Mouse (Mus musculus): Measurements from ENCODE around the gene Myh7. TPM values are rescaled to one million over a fixed set of nuclear protein-coding genes. Genes with fewer than 3 reads are reported as not detected.

Gene Myh7
- polyA plus RNA-seq, 1 experiment = not detected

DNA sequence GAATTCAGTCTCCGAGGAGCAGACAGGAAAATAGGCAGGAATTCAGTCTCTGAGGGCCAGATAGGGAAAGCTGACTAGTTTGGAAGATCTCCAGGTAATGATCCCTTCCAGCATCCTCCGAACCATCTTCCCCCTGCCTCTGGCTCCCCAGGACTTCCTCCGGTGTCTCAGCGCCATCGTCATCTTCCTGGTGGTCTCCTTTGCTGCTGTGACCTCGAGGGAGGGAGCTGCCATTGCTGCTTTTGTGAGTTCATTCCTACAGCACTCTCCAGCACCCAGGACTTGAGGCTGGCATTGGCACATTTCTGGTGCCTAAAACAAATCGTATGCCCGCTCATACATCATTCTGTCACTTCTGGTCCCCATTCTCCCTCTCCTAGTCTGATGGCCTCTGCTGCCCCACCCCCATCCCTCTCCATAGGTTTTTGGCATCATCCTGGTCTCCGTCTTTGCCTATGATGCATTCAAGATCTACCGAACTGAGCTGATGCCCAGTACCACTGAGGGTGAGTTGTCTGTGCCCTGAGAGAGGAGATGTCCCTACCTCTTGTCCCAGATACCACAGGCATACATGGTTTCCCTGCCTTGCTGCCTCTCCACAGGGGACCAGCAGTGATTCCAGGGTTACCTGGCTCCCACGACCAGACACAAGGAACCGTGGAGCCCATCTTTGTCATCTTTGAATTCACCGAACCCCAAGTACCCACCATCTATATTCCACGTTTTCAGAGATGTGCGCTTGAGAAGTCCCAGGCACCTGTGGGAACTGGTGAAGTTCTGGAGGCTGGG, 55.8 kb downstream of the Myh7 start:
- Histone ChIP-seq H3K27ac (ENCODE audit: insufficient read depth, low read depth, low read length) (no peak overlapping the region), H3K4me3 (ENCODE audit: insufficient read depth, low read length) (no peak overlapping the region), H3K4me1 (ENCODE audit: control insufficient read depth, insufficient read depth, low read length) (no peaks in the 10 kb centered on the region)
- TF ChIP-seq CTCF (IDR thresholded peaks at IDR 0.05; ENCODE audit: low read depth, low read length) (no peak), POLR2A (IDR thresholded peaks at IDR 0.05; ENCODE audit: borderline replicate concordance, low read depth, low read length) (no peak)

DNA sequence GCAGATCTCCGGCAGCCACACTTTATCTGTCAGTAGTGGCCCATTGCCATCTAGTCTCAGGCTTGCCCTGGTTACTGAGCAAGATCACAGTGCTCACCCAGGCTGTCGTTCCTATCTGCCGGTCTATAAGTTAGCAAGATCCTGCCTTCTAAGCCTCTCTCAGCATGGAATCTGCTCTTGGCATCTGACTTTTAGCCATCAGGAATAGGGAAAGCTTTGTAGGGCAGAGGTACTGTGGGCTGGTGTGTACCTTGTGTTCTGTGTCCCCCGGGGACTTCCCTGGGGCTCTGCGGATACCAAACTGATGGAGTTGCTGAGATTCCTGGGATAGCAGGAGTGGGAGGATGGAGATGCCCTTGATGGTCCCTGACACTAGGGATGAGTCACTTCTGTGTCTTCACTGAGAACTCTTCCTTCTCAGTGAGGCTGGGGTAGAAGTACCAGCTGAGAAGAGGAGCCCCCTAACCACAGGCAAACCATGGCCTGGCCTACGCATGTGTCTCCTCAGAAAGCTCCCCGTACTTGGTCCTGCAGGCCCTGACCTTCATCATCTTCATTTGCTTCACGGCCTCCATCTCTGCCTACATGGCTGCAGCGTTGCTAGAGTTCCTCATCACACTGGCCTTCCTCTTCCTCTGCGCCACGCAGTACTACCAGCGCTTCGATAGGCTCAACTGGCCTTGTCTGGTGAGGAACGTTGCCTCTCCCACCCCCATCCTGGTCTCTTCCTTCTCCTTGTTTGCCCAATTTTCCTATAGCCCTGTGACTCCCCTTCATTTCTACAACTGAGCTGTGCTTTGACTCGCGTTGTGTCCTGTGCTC, 56.9 kb downstream of the Myh7 start:
- Histone ChIP-seq H3K27ac (ENCODE audit: insufficient read depth, low read depth, low read length) (no peak overlapping the region), H3K4me1 (ENCODE audit: control insufficient read depth, insufficient read depth, low read length) (no peaks in the 10 kb centered on the region), H3K4me3 (ENCODE audit: insufficient read depth, low read length) (no peak overlapping the region)
- TF ChIP-seq CTCF (IDR thresholded peaks at IDR 0.05; ENCODE audit: low read depth, low read length) (no peak), POLR2A (IDR thresholded peaks at IDR 0.05; ENCODE audit: borderline replicate concordance, low read depth, low read length) (no peak)

DNA sequence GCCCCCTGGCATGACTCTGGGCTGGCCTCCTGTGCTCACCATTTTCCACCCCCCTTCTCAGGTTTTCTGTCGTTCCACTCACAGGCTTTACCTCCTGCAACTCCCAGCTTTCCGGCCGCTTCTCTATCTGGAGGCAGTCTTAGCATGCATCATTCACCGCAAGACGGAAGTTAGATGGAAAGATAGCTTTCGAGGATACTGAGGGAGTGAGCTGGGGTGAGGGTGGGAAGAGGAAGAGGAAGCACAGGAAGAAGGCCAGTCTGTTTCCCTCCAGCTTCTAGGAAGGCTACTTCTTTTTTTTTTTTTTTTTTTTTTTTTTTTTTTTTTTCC, 57.6 kb downstream of the Myh7 start:
- no peak for TF ChIP-seq POLR2A (IDR thresholded peaks at IDR 0.05; ENCODE audit: borderline replicate concordance, low read depth, low read length)
- no peak for TF ChIP-seq CTCF (IDR thresholded peaks at IDR 0.05; ENCODE audit: low read depth, low read length)
- no peak overlapping the region for H3K4me3 ChIP-seq (ENCODE audit: insufficient read depth, low read length)
- H3K4me1 ChIP-seq (ENCODE audit: control insufficient read depth, insufficient read depth, low read length) = no peaks in the 10 kb centered on the region
- H3K27ac ChIP-seq (ENCODE audit: insufficient read depth, low read depth, low read length) = no peak overlapping the region

DNA sequence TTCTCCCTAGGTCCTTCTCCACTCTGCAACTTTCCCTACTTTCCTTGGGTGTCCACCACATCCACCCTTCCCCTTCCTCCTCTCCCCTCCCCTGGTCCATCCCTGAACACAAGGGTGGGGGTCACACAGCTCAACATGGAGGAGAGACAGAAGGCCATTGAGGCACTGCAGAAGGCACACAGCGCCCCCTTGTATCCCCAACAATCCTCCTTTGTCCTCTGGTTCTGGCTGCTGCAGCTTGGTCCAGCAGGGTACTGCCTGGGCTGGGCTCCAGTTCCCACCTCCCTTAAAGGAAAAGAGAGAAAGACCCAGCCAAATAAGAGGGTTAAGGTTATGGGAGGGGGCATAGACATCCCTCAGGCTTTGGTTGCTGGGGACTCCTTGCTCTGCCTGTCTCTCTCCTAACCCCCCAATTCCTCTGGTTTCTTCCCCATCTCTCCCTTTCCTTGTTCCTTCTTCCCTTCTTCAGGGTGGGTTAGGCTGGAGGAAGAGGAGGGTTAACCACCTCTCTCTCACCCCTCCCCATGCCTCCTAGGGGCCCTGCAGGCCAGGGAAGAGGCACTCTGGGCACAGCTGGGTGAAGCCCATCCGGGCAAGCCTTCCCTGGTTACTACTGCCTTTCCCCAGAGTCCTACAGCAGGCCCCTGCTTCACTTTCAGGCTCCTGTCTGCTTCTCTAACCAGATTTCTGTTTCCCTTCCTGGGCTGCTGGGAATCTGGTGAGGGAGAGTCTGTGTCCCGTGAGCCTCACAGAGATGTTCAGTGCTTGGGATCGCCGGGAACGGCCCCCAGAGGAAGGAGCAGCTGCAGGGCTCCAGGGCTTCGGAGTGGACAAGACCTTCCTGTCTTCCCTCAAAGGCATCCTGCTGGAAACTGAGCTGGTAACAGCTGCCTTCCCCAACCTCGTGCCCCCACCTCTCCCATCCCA, 58.3 kb downstream of the Myh7 start, which contains the start of gene Cmtm5:
TSS of gene Cmtm5 (plus strand) at position 358 of the 927 bp plus-strand sequence.
- H3K27ac ChIP-seq (ENCODE audit: insufficient read depth, low read depth, low read length) = no peak within 1 kb of the TSS
- no peak within 1 kb of the TSS for H3K4me3 ChIP-seq (ENCODE audit: insufficient read depth, low read length)
- H3K4me1 ChIP-seq (ENCODE audit: control insufficient read depth, insufficient read depth, low read length) = no peaks in the 10 kb centered on the region
- no peak for TF ChIP-seq POLR2A (IDR thresholded peaks at IDR 0.05; ENCODE audit: borderline replicate concordance, low read depth, low read length)
- no peak for TF ChIP-seq CTCF (IDR thresholded peaks at IDR 0.05; ENCODE audit: low read depth, low read length)

DNA sequence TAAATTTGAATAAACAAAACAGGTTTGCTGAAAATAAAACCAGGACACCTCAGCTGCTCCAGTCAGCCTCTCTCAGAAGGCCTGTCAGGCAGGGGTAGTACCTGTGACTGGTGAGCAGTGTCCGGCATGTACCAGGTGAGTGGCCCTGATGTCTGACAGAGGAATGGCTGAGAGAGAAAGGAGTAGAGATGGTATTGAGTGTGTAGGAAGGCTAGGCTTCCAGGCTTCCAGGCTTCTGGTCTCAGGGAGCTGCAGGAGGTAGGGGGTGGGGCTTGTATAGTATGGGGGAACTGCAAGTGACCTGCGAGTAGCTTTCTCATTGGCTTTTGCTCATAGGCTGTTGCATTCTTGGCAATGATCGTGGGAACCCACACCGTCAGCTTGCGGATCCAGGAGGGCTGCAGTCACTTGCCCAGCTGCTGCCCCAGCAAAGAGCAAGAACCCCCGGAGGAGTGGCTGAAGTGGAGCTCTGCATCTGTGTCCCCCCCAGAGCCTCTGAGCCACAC, 61.7 kb downstream of the Myh7 start, which contains the start of gene Il25:
TSS of gene Il25 (plus strand) at position 51 of the 506 bp plus-strand sequence.
- Histone ChIP-seq H3K4me3 (ENCODE audit: insufficient read depth, low read length) (no peak within 1 kb of the TSS), H3K4me1 (ENCODE audit: control insufficient read depth, insufficient read depth, low read length) (no peaks in the 10 kb centered on the region), H3K27ac (ENCODE audit: insufficient read depth, low read depth, low read length) (no peak within 1 kb of the TSS)
- no peak for TF ChIP-seq CTCF (IDR thresholded peaks at IDR 0.05; ENCODE audit: low read depth, low read length)
- TF ChIP-seq POLR2A (IDR thresholded peaks at IDR 0.05; ENCODE audit: borderline replicate concordance, low read depth, low read length) = no peak

DNA sequence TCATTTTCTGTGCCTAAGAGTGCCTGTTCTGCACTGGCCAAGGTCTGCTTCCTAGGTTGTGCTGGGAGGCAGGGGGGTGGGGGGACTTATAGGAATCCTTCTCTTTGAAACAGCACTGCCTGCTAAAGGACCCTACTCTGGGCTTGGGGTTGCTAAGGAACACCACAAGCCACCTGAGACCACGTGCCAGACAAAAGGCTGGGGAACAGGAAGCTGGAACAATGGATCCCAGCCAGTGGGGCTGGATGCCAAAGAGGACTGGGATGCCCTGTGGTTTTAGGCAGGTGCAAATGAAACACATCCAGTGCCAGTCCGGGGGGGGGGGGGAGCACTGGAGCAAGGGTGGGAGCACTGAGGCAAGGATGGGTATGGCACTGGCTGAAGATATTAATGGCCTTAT, 64.0 kb downstream of the Myh7 start:
- Histone ChIP-seq H3K4me3 (ENCODE audit: insufficient read depth, low read length) (no peak overlapping the region), H3K4me1 (ENCODE audit: control insufficient read depth, insufficient read depth, low read length) (no peaks in the 10 kb centered on the region), H3K27ac (ENCODE audit: insufficient read depth, low read depth, low read length) (no peak overlapping the region)
- TF ChIP-seq CTCF (IDR thresholded peaks at IDR 0.05; ENCODE audit: low read depth, low read length) (no peak), POLR2A (IDR thresholded peaks at IDR 0.05; ENCODE audit: borderline replicate concordance, low read depth, low read length) (no peak)

DNA sequence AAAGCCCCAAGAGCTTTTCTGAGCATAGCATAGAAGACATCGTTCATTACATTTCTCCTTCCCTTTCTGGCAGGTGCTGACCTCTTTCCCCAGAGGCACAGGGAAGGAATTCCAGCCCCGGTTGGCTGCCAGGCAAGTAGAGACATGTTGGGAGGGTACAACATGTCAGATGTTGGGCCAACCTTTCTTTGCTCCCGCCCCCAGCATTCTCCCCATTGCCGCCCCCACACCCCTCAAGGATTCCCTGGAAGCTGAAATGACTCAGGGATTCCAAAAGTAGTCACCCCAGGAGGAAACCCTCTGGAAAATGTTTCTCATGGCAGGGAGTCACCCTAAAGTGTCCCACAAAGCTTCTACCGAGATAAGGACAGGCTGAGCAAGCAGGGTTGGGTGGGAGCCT, 64.6 kb downstream of the Myh7 start:
- Histone ChIP-seq H3K4me1 (ENCODE audit: control insufficient read depth, insufficient read depth, low read length) (no peaks in the 10 kb centered on the region), H3K27ac (ENCODE audit: insufficient read depth, low read depth, low read length) (no peak overlapping the region), H3K4me3 (ENCODE audit: insufficient read depth, low read length) (no peak overlapping the region)
- TF ChIP-seq CTCF (IDR thresholded peaks at IDR 0.05; ENCODE audit: low read depth, low read length) = no peak
- no peak for TF ChIP-seq POLR2A (IDR thresholded peaks at IDR 0.05; ENCODE audit: borderline replicate concordance, low read depth, low read length)

DNA sequence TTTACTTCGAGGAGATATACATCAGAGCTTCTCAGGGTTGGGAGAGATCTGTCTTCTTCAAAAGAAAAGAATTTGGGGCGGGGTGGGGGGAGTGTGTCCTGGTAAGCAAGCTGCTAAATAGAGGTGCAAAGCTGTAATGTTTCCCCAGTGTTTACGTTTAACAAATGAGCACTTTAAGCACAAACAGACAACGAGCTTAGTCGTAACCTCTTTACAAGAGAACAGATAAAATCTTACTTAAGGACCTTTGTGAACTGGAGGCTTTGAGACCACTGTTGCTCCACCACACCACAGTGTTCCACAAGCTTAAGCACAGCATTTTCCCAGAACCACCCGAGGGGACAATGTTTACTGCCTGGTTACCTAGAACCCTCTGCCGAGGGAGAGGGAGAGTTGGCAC, 67.1 kb downstream of the Myh7 start:
- H3K4me3 ChIP-seq (ENCODE audit: insufficient read depth, low read length) = no peak overlapping the region
- H3K27ac ChIP-seq (ENCODE audit: insufficient read depth, low read depth, low read length) = no peak overlapping the region
- H3K4me1 ChIP-seq (ENCODE audit: control insufficient read depth, insufficient read depth, low read length) = no peaks in the 10 kb centered on the region
- TF ChIP-seq CTCF (IDR thresholded peaks at IDR 0.05; ENCODE audit: low read depth, low read length) (no peak), POLR2A (IDR thresholded peaks at IDR 0.05; ENCODE audit: borderline replicate concordance, low read depth, low read length) (no peak)
